Comparison of ENCODE assay signal across 31 mouse cellular contexts in the genomic region with DNA sequence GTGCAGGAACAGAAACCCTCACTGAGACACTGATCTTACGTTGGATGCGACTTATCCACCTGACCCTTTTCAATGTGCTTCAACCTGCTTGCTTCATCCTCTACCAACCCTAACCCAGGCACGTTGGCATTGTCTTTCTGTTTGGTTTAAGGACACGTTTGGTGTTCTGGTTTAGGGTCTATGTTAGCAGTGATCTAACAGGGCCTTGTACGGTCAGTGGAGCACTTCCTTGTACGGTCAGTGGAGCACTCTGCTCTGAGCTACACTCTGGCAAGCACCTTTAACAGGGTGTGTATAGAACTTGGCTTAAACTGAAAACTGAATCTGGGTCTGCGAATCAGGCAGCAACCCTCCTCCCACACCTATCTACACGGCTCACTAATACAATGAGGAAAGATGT. TPM values are rescaled to one million over a fixed set of nuclear protein-coding genes. Genes with fewer than 3 reads are reported as not detected.
"Had no signal": no experiment of that assay in that cellular context is flagged by ENCODE, and none has a peak within 500 bp of the region (broad histone marks: within the 10 kb centered on the region; RNA-seq: fewer than 3 reads in every experiment).

No protein-coding gene starts in this region.

- H3K4me2 ChIP-seq: liver, embryonic 13.5 days; midbrain, embryonic 11.5 days; neural tube, embryonic 12.5 days; neural tube, embryonic 15.5 days had no signal

- DNase-seq: kidney, adult 18-20 months; kidney, adult 9 months; kidney, postnatal 14 days; kidney, postnatal 4 days; liver, embryonic 13.5 days; lung, adult 2 months; lung, postnatal 14 days; midbrain, embryonic 14.5 days; right cerebral cortex, adult 18-20 months; right cerebral cortex, postnatal 14 days; right cerebral cortex, postnatal 4 days; thymus, adult 18-20 months; thymus, postnatal 14 days had no signal

- H3K27me3 ChIP-seq: liver, embryonic 13.5 days; neural tube, embryonic 12.5 days; neural tube, embryonic 15.5 days had no signal

- H3K9me3 ChIP-seq: liver, embryonic 13.5 days; neural tube, embryonic 12.5 days; neural tube, embryonic 15.5 days had no signal

- H3K27ac ChIP-seq: liver, embryonic 13.5 days; neural tube, embryonic 12.5 days; neural tube, embryonic 15.5 days had no signal

- H3K4me1 ChIP-seq: neural tube, embryonic 12.5 days; neural tube, embryonic 15.5 days had no signal

- H3K4me3 ChIP-seq: liver, embryonic 13.5 days; neural tube, embryonic 12.5 days; neural tube, embryonic 15.5 days had no signal

- H3K9ac ChIP-seq: liver, embryonic 13.5 days; neural tube, embryonic 12.5 days; neural tube, embryonic 15.5 days had no signal

RNA-seq across cellular contexts. Expression of a gene that starts 18.6 kb away (rescaled TPM):
- total RNA-seq: liver, adult 2 months; megakaryocyte progenitor cell, adult 5-6 weeks; megakaryocyte-erythroid progenitor cell, adult 5-6 weeks had no signal
- polyA plus RNA-seq: liver, adult 2 months; liver, embryonic 13.5 days; lung, adult 2 months; neural tube, embryonic 15.5 days had no signal

RNA-seq across cellular contexts. Expression of a gene that starts 57.1 kb away (rescaled TPM):
- total RNA-seq: layer of hippocampus, adult 18-20 months; layer of hippocampus, postnatal 14 days; left cerebral cortex, adult 8-10 months; left cerebral cortex, postnatal 14 days; liver, adult 2 months; megakaryocyte progenitor cell, adult 5-6 weeks; megakaryocyte-erythroid progenitor cell, adult 5-6 weeks; midbrain, postnatal 0 days had no signal
- polyA plus RNA-seq: kidney, embryonic 16.5 days; limb, embryonic 11.5 days; limb, embryonic 14.5 days; liver, adult 2 months; liver, embryonic 13.5 days; liver, embryonic 16.5 days; lung, adult 2 months; lung, embryonic 16.5 days; midbrain, embryonic 11.5 days; midbrain, embryonic 14.5 days; midbrain, postnatal 0 days; neural tube, embryonic 12.5 days; neural tube, embryonic 15.5 days; stomach, embryonic 16.5 days; testis, adult 2 months had no signal
